Mouse (Mus musculus) lung, postnatal 0 days (tissue): ENCODE measurements around the gene Catsper3.

Experiments used
- CTCF ChIP-seq: IDR thresholded peaks from 2 replicates; pipeline ENCODE4 v1.5.1; 2016; ENCODE audit warnings: antibody characterized with exemption, mild to moderate bottlenecking
- EP300 ChIP-seq: IDR thresholded peaks from 2 replicates; pipeline ENCODE4 v1.6.1; 2016; ENCODE audit warnings: antibody characterized with exemption, mild to moderate bottlenecking, control low read depth

- TF ChIP-seq CTCF = no peak
- no peak for TF ChIP-seq EP300
These were observed 48.2 kb downstream of the Catsper3 start for GRCm38 (mm10) chr13:55832602-55833001.
